Mouse (Mus musculus) lung, embryonic 16.5 days (tissue): ENCODE data around the gene Zcchc3. TPM values are rescaled to one million over a fixed set of nuclear protein-coding genes. Genes with fewer than 3 reads are reported as not detected.
"Not testable (repeated sequence)": the region's sequence is repeated elsewhere in the genome, so short reads cannot be mapped to it uniquely, and the experiment has no call there.

Experiments
- ATAC-seq: fragments of 200-750 bp; cut with Nextera tagmentation; 2 replicates; pipeline ENCODE4 v1.8.0; 2017; ENCODE audit warnings: low read depth, mild to moderate bottlenecking, moderate library complexity
- H3K27ac ChIP-seq: fragments of 300-500 bp; sonication (generic); 2 replicates; pipeline ENCODE4 v1.5.1; 2014; ENCODE audit warnings: mild to moderate bottlenecking, control low read depth, low read length
- H3K27me3 ChIP-seq: fragments of 300-500 bp; sonication (generic); 2 replicates; pipeline ENCODE4 v1.6.1; 2014; ENCODE audit warnings: low read depth, low read length, mixed read lengths; ENCODE audit not compliant: control insufficient read depth, insufficient read depth
- H3K36me3 ChIP-seq: fragments of 300-500 bp; sonication (generic); 2 replicates; pipeline ENCODE4 v1.6.1; 2014; ENCODE audit warnings: low read length; ENCODE audit not compliant: control insufficient read depth, insufficient read depth
- H3K4me1 ChIP-seq: fragments of 300-500 bp; sonication (generic); replicated peaks from 2 replicates; pipeline ENCODE4 v1.6.1; 2014; ENCODE audit warnings: low read length, mixed read lengths; ENCODE audit not compliant: control insufficient read depth, insufficient read depth
- H3K4me2 ChIP-seq: fragments of 300-500 bp; sonication (generic); 2 replicates; pipeline ENCODE4 v1.6.1; 2014; ENCODE audit warnings: low read depth, low read length, control low read depth
- H3K4me3 ChIP-seq: fragments of 300-500 bp; sonication (generic); 2 replicates; pipeline ENCODE4 v1.5.1; 2014; ENCODE audit warnings: mild to moderate bottlenecking, low read length, control low read depth
- H3K9ac ChIP-seq: fragments of 300-500 bp; sonication (generic); 2 replicates; pipeline ENCODE4 v1.6.1; 2014; ENCODE audit warnings: low read length, control low read depth
- H3K9me3 ChIP-seq: fragments of 300-500 bp; sonication (generic); 2 replicates; pipeline ENCODE4 v1.6.1; 2016; ENCODE audit warnings: low read length; ENCODE audit not compliant: control insufficient read depth
- WGBS: fragments of 180-500 bp; shearing (Covaris S2); extraction: QIAGEN DNeasy Blood & Tissue Kit; methylation state at CpG from one replicate; pipeline ENCODE4 v1.1.7; 2014; 5-methylcytosine and 5-hydroxymethylcytosine counted together
- polyA plus RNA-seq: library from polyadenylated mRNA; unstranded; fragments of >200 nt; fragmentation: Nextera tagmentation; extraction: Ambion mirVana; gene quantifications from 2 replicates; pipeline ENCODE4 v1.2.1, GENCODE M21; 2015

The Zcchc3 gene
- polyA plus RNA-seq, 1 experiment from 2014 or later: 25.9 TPM

DNA sequence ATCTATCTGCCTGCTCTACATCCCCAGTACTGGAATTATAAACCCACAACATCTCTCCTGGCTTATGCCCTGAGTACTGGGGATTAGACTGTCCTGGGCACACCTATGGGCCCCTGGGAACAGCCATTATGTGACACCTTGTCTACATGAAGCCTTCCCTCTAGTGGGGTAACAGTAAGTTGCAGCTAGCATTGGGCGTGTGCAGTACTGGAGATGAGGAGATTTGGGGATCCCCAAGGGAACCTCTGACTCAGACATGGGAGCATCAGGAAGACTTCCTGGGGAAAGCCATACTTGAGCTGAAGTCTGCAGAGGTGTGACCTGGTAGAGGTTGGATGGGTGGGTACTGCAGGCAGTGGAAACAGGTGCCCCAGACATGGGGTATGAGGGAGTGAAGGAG is 24.1 kb upstream of the Zcchc3 start:
- WGBS: 46% methylated on average over 1 of the region's 1 CpGs
- Histone ChIP-seq H3K27ac (no peak overlapping the region), H3K4me3 (no peak overlapping the region), H3K27me3 (no peaks in the 10 kb centered on the region), H3K9ac (no peak overlapping the region), H3K4me1 (peaks cover 2% of the 10 kb centered on the region; the same call in 1 of the 2 replicates), H3K9me3 (no peaks in the 10 kb centered on the region), H3K4me2 (no peak overlapping the region), H3K36me3 (no peaks in the 10 kb centered on the region)
- peak; percentile 42; the same call in 1 of the 2 replicates for ATAC-seq

DNA sequence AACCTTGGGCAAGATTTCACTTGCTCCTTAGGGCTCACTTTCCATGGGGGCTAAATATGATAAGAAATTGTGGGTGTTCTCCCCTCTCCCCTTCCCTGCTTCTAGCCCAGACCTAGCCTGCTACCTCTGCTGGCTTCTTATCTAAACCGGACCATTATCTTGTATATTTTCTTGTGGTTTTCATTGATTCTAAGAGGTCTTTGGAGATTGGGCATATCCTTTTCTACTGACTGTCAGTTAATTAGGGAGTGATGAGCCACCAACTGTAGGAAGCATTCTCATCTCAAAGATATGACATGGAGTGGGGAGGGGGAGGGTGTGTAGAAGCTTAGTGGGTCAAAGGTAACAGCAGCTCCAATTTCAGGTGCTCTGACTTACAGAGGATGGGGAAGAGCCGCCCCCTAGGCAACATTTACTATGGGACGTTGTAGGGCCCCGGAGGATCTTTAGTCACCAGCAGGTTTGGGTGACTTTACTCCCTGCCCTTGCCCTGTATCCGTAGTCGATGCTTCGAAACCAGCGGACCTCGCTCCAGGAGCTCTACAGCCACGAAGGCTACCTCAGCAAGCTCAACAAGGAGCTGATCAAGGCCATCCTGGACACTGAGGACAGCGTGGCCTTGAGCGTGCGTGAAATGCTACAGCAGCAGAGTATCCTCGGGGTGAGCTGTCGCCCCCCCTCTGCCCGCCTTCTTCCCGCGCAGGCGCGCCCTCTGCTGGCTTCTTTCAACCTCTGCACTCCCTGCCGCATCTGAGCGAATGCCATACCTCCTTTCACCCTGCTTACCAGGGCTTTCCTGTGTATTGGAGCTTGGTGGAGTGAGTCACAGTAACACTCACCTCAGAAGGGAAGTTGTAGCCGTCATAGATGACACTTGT is 22.4 kb upstream of the Zcchc3 start:
- WGBS: 3% methylated on average over 23 of the region's 23 CpGs
- Histone ChIP-seq H3K4me2 (peak overlapping the region; percentile 77), H3K27ac (no peak overlapping the region), H3K27me3 (no peaks in the 10 kb centered on the region), H3K4me3 (peak overlapping the region; percentile 43), H3K9me3 (no peaks in the 10 kb centered on the region), H3K9ac (peak overlapping the region; percentile 72), H3K4me1 (peaks cover 2% of the 10 kb centered on the region; the same call in 1 of the 2 replicates), H3K36me3 (no peaks in the 10 kb centered on the region)
- peak; percentile 89 for ATAC-seq

DNA sequence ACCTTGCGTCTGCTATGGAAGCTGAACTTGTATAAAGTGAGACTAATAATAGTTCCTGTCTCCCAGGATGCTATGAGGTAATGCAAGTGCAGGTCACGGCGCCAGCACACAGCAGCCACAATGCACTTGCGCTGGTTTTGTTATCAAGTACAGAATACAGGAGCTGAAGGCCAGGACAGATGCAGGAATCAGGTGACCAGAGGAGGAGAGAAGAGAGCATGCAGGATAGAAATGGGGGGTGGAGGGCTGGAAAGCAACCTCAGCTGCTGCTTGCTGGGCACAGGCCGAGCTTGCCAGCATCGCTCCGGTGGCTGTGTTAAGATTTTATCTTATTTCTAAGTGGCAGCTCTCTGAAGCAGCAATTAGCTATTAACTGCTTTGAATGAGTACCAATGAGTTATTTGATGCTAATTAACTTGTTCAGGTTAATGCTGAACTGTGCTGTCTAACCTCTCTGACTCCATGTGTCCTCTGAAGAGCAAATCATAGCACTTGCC is 21.6 kb upstream of the Zcchc3 start:
- H3K9ac ChIP-seq: no peak overlapping the region
- H3K4me2 ChIP-seq: no peak overlapping the region
- no peaks in the 10 kb centered on the region for H3K27me3 ChIP-seq
- H3K36me3 ChIP-seq: no peaks in the 10 kb centered on the region
- WGBS: 79% methylated on average over 7 of the region's 7 CpGs
- no peak for ATAC-seq
- H3K9me3 ChIP-seq: no peaks in the 10 kb centered on the region
- no peak overlapping the region for H3K4me3 ChIP-seq
- no peak overlapping the region for H3K27ac ChIP-seq
- H3K4me1 ChIP-seq: peaks cover 2% of the 10 kb centered on the region; the same call in 1 of the 2 replicates

DNA sequence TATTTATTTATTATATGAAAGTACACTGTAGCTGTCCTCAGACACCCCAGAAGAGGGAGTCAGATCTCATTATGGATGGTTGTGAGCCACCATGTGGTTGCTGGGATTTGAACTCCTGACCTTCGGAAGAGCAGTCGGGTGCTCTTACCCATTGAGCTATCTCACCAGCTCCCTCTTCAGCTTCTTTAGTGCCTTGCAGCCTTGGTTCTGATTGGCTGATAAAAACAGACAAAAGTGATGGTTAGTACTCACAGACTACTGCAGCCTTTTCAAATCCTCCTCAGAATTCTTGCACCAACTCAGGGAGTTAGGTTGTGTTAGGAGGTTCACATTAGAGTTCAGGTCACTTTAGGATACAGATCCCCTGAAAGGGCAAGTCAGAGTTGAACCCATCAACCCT is 13.7 kb upstream of the Zcchc3 start:
- not testable (repeated sequence) for H3K27me3 ChIP-seq, H3K4me1 ChIP-seq, ATAC-seq, H3K9ac ChIP-seq, H3K9me3 ChIP-seq, H3K36me3 ChIP-seq, H3K4me3 ChIP-seq, H3K4me2 ChIP-seq, H3K27ac ChIP-seq
- 71% methylated on average over 2 of the region's 2 CpGs for WGBS

DNA sequence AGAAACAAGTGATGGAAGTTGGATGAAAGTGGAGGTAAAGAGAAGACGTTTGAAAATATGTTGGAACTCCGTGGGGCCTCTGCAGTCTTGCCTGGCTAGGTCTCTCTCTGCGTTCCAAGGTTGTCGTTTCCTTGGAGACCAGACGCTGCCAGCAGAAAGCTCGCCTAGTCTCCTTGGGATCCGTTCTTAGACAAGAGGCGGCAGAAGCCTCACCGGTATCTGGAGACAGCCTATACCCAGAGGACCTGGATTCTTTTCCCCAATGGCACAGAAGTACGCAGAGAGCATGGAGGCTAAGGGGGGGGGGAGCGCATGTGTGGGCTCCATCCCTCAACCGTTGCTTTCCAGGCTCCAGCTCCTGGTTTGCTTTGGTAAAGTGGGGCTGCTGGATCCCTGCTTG is 12.7 kb upstream of the Zcchc3 start:
- Histone ChIP-seq H3K4me1 (peaks cover 8% of the 10 kb centered on the region), H3K36me3 (no peaks in the 10 kb centered on the region), H3K27me3 (no peaks in the 10 kb centered on the region), H3K27ac (no peak overlapping the region), H3K4me3 (no peak overlapping the region; the same call in 1 of the 2 replicates), H3K9ac (no peak overlapping the region), H3K9me3 (no peaks in the 10 kb centered on the region), H3K4me2 (peak overlapping the region; percentile 34)
- peak; percentile 43; the same call in 1 of the 2 replicates for ATAC-seq
- WGBS: 4% methylated on average over 12 of the region's 12 CpGs

DNA sequence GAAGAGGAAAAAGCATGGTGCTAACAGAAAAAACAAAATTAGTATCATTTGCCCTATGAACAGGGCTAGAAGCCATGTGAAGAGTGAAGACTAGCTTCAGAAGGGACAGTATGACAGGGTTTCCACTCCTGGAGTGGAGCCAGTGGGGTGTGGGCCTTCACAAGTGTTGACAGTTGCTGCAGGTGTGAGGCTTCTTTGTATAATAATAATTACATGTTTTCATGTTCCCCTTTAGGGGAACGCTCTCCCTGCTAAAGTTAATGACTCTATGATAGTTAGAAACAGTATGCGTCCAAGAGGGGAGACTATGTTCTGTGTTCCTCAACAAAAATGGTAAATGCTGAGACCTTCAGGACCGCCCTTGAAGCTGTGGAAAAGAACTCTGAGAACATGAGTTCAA is 959 bp upstream of the Zcchc3 start:
- peak overlapping the region; percentile 88 for H3K4me2 ChIP-seq
- H3K4me3 ChIP-seq: peak overlapping the region; percentile 68
- WGBS: 87% methylated on average over 3 of the region's 3 CpGs
- ATAC-seq: no peak
- peaks cover 6% of the 10 kb centered on the region; the same call in 1 of the 2 replicates for H3K9me3 ChIP-seq
- peak overlapping the region; percentile 100 for H3K9ac ChIP-seq
- H3K36me3 ChIP-seq: no peaks in the 10 kb centered on the region
- H3K27ac ChIP-seq: peak overlapping the region; percentile 100
- peaks cover 15% of the 10 kb centered on the region for H3K4me1 ChIP-seq
- H3K27me3 ChIP-seq: no peaks in the 10 kb centered on the region

DNA sequence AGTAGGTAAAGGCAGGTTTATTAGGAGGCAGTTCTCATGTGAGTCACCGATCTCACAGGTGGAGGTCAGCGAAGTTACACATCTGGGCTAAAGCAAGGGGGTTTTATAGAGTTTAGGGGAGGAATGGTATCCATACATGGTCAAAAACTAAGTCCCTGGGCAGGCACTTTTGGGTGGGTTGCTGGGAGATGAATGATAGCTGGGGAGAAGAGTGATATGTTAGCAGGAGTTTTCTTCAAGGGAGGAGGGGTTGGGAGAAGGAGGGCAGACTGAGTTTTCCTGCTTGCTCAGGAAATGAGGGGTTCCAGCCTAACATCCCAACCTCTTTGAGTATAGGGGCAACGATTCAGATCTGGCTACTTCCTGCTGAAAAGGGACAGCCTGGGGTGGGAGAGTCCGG is 460 bp upstream of the Zcchc3 start, which contains the start of gene 6820408C15Rik:
Gene 6820408C15Rik (plus strand): TSS at position 301 of the 400 bp plus-strand sequence.
- Histone ChIP-seq H3K9me3 (peaks cover 6% of the 10 kb centered on the region; the same call in 1 of the 2 replicates), H3K4me2 (peak within 1 kb of the TSS; percentile 88), H3K4me1 (peaks cover 20% of the 10 kb centered on the region), H3K36me3 (no peaks in the 10 kb centered on the region), H3K4me3 (peak within 1 kb of the TSS; percentile 68), H3K9ac (peak within 1 kb of the TSS; percentile 100), H3K27me3 (no peaks in the 10 kb centered on the region), H3K27ac (peak within 1 kb of the TSS; percentile 100)
- 16% methylated on average over 4 of the region's 4 CpGs for WGBS
- no peak for ATAC-seq

DNA sequence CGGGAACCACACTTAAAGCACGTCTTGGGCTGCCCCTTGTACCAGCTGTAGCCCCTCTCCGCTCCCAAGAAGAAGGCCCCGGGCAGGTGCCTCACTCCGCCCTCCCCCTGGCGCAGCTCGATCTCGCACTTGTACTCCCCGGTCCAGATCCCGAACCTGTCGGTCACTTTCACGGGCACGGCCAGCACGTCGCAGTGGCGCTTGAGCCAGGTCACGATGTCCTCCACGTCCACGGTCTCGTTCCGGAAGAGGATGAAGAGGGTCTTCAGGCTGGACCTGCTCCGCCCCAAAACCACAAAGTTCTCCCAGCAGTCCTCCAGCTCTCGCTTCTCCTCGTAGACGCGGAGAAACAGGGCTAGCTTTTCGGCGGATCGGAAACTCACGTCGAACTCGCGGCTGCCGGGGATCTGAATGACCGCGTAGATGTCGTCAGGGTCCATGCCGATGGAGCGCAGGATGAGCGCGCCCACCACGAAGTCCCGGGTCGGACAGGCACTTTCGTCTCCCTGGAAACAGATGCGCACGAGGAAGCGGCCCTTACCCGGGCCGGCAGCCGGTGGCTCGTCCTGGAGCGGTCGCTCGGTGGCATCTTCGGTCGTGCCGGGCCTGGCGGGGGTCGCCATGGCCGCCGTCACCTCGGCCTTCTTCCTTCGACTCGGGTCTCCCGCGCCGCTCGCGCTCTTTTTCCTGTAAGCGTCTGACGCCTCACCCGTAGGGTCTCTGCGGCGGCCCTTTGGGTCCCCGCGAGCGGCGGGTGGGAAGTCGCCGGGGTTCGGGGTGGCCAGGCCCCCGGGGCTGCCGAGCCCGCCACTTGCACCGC is 852 bp downstream of the Zcchc3 start:
- Histone ChIP-seq H3K4me1 (peaks cover 32% of the 10 kb centered on the region), H3K9ac (peak overlapping the region; percentile 100), H3K36me3 (no peaks in the 10 kb centered on the region), H3K27me3 (no peaks in the 10 kb centered on the region), H3K9me3 (peaks cover 6% of the 10 kb centered on the region; the same call in 1 of the 2 replicates), H3K4me3 (peak overlapping the region; percentile 68), H3K4me2 (peak overlapping the region; percentile 88), H3K27ac (peak overlapping the region; percentile 100)
- no peak; the same call in 1 of the 2 replicates for ATAC-seq
- under 1% methylated on average over 76 of the region's 86 CpGs for WGBS
